Mouse (Mus musculus) frontal cortex, postnatal 14 days (tissue): ENCODE measurements around the gene Gemin2.
A peak's percentile ranks its signal among the peaks of the same experiment; 100 is the strongest.
"Not testable (repeated sequence)": the region's sequence is repeated elsewhere in the genome, so short reads cannot be mapped to it uniquely, and the experiment has no call there.

Experiments
- DNase-seq, 2 experiments: peaks; one replicate each; pipeline ENCODE4 v3.0.0; 2022; ENCODE audit warnings: low spot score in 2 of 2

Gemin2 gene

DNA sequence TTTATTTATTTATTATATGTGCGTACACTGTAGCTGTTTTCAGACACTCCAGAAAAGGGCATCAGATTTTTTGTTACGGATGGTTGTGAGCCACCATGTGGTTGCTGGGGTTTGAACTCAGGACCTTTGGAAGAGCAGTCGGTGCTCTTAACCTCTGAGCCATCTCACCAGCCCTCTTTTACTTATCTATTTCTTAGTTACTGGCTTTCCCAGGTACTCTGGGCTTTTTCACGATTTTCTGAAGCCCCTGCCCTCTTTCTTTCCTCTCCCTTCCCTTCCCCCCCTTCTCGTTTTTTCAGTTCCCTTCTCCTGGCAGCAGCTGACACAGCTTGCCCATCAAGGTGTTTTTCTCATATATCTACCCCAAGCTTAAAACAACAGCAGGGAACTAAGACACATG is 45.0 kb downstream of the Gemin2 start:
- DNase-seq, result not testable (repeated sequence)

DNA sequence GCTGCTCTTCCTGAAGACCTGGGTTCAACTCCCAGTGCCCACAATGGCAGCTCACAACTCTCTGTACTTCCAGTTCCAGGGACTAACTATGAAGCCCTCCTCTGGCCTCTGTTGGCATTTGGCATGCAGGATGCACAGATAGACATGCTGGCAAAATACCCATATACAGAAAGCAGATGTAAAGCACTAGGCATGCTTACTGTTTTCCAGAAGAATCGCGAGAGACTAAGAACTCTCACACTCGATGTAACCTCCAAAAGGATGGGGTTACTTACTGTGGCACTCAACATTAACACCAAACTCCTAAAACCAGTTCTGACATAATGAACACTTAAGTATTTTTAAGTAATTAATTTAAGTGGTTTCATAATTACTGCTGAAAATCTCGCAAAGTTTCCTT is 47.1 kb downstream of the Gemin2 start:
- DNase-seq, result no peak

DNA sequence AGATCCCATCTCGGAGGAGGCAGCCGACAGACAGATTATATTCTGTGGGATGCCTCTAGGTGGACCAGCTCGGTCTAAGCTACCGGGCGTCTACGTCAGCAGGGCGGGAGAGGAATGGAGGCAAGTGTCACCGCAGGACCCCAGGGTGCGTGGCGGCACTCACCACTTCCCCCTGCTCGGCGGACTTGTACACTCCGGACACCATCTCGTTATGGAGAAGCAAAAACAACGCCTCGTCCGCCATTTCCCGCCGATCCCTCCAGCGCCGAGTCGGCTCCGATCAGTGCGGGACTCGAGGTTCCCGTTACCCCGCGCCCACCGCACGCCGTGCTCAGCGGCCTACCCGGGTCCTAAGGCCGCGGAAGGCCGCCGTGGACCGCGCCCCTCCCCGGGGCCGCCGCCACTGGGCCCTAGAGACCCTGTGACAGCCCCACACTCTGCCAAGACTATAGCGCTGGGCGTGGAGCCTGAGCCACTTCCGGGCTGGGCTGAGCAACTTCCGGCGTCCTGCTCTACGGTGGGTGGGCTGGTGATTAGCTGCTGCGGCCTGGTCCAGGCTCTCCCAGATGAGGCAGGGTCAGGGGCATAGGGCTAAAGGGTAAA is 47.9 kb downstream of the Gemin2 start, which contains the start of gene Trappc6b:
Trappc6b (minus strand) TSS at position 480 of the 603 bp plus-strand sequence.
- DNase-seq, result peak; percentile 61 to 66

DNA sequence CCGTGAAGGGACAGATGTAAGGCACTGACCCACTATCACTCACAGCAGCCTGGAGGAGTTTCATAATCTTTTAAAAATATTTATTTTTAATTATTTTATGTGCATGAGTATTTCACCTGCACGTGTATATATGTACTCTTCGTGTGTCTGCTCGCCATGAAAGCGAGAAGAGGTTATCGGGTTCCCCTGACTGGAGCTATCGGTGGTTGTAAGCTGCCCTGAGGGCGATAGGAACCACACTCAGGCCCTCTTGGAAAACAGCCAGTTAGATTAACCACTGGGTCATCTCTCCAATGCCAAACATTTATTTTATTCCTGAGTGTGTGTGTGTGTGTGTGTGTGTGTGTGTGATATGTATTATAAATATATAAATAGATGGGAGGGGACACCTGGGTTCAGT is 51.6 kb downstream of the Gemin2 start:
- no peak for DNase-seq

DNA sequence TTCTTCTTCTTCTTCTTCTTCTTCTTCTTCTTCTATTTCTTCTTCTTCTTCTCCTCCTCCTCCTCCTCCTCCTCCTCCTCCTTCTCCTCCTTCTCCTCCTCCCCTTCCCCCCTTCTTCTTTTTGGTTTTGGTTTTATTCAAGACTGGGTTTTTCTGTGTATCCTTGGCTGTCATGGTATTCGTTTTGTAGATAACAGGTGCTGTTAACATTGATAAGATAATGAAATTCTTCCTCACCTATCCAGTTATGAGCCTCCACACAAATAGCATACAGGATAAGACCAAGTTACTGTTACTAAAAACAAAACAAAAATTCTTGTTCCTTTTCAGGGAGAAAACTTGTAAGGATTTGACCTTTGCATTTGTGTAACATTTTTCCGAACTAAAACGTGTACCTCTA is 52.6 kb downstream of the Gemin2 start:
- DNase-seq, result no peak

DNA sequence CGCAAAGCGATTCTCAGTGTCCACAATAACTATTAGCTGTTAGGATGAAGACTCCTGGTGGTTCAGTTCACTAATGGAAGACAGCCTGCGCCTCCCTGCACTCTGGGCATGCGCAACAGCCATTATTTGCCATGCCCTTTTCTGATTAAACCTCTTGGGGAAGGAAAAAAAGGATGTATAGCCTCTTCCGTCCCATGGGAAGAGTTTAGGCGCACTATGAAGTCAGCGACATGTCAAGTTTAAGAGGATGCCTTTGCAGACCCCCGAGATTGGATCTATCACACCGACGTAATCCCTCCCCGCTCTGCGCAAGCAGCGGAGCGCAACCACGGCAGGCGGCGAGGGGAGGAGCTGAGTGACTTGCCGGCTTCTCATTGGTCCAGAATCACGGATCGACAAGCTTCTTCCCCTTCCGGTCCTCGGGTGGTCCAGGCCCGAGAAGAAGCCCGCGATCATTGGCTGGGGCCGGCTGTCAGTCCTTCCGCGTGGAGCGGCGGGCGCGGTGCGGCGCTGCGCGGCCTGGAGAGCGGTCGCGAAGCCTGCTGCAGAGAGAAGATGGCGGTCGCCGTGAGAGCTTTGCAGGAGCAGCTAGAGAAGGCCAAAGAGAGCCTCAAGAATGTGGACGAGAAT is 53.4 kb downstream of the Gemin2 start, which contains the start of gene Pnn:
Pnn (plus strand) TSS at position 437 of the 630 bp plus-strand sequence.
- peak; percentile 96 to 97 for DNase-seq

DNA sequence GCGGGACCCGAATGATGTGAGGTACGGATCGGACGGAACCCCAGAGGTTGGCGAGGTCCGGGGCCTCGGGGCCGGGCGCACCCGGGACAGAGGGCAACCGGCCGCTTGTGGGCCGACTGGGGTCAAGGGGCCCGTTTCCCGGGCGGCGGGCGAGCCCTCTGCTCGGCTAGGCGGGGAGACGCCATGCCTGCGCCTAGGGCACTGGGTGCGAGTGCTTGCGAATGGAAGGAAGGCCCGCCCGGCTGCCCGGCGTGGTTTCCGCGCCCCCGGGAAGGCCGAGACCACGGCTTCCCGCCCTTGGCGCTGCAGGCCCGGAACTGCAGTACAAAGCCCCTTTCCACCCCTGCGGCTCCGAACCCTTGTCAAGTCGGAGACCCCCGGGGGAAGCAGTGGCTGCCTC is 53.9 kb downstream of the Gemin2 start:
- peak in 1 of 2 experiments; percentile 14 for DNase-seq

DNA sequence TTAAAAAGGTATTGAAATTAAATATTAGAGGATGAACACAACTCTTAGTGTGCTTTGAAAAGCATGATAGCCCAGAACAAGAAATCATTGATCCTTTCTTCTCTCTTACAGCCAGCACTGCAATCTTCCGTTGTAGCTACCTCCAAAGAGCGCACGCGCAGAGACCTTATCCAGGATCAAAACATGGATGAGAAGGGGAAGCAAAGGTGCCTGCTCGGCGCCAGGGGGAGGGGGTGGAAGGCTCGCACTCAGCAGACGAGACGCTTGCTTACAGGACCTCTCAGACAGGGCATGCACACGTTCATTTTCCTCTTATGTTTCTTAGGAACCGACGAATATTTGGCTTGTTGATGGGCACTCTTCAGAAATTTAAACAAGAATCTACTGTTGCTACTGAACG is 55.6 kb downstream of the Gemin2 start:
- DNase-seq, result no peak

DNA sequence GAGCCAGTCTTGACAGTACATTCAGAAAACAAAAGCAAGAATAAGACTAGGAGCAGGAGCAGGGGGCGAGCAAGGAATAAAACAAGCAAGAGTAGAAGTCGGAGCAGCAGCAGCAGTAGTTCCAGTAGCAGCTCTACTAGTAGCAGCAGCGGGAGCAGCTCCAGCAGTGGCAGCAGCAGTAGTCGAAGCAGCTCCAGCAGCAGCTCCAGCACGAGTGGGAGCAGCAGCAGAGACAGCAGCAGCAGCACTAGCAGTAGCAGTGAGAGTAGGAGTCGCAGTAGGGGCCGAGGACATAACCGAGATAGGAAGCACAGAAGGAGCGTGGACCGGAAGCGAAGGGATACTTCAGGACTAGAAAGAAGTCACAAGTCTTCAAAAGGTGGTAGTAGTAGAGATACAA is 59.1 kb downstream of the Gemin2 start:
- DNase-seq, result no peak

DNA sequence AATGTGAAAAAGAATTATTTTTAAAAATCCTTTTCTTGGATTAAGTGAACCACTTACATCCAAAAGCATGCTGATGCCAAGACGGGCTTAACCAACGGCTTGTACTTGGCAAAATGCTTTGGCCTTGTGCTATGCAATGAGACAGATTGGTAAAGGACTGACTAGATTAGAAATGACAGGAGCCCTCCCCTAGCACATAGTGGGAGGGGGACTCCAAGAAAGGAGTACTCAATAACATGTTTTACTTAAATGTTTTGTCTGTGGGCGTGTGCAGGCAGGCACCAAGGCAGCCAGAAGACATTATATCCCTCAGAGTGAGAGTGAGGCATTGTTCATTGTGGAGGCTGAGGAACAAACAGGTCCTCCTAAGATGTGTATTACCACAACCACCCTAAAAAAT is 60.9 kb downstream of the Gemin2 start:
- DNase-seq, result no peak

DNA sequence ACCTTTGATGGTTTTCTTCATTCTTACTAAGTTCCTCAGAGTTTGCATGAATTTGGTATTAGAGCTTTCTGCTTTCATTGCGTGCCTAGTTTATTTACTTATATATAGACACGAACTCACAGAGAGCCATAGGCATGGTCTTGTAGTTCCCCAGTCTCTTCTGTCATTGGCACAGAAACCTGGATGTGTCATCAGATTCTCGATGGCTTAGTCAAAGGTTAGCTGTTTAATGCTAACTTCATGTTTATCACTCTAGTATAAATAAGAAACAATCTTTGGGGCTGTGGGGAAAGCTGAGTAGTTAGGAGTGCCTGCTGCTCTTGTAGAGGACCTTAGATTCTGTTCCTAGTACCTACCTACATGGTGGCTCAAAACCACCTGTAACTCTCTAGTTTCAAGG is 63.8 kb downstream of the Gemin2 start:
- DNase-seq, result no peak

DNA sequence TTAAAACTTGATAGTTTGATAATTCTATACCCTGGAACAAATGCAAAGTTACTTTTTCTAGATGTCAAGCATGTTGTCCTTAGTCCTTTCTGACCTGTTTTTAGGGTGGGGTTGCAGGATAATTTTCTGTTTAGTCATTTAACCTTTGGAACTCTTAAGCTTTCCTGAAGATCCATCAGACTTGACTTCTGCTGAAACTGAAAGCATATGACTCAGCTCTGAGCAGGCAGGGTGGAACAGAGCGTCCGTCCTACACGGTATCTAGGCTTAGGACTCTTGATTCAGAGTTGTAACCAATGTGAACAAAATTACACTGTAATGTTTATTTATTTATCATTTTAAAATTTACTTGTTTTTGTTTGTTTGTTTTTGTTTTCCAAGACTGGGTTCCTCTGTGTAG is 64.7 kb downstream of the Gemin2 start:
- no peak for DNase-seq
